Mouse (Mus musculus) monocyte, adult 5-6 weeks (primary cell): ENCODE measurements at regions not wholly inside any gene's neighbourhood (a gene's known extent, or its start where the extent isn't known, plus 50 kb on each side); places are given as distances from the start of the nearest gene placed in this dataset.

Experiments used
- ATAC-seq: fragments of 153-309, 156-312 bp; replicated peaks from 2 replicates; pipeline ENCODE4 v1.8.0; 2017; ENCODE audit warnings: mild to moderate bottlenecking; ENCODE audit not compliant: low TSS enrichment, insufficient number of reproducible peaks, severe bottlenecking, poor library complexity, low FRiP score

GRCm38 (mm10) chr14:48853479-48854187 is 180.0 kb upstream of the Otx2 start:
- ATAC-seq, result no peak

- no peak for ATAC-seq
Measured at GRCm38 (mm10) chr14:48852787-48853186, 179.2 kb upstream of the Otx2 start.

GRCm38 (mm10) chr14:48852061-48852460 is 178.4 kb upstream of the Otx2 start:
- no peak for ATAC-seq

- ATAC-seq, result no peak
Measured at GRCm38 (mm10) chr14:48842861-48843260, 169.2 kb upstream of the Otx2 start.

- no peak for ATAC-seq
Measured at GRCm38 (mm10) chr14:48841278-48841677, 167.7 kb upstream of the Otx2 start.

- no peak for ATAC-seq
Measured at GRCm38 (mm10) chr14:48837181-48837580, 163.6 kb upstream of the Otx2 start.

GRCm38 (mm10) chr14:48836071-48836470 is 162.5 kb upstream of the Otx2 start:
- ATAC-seq, result no peak

- ATAC-seq, result no peak
Measured at GRCm38 (mm10) chr14:48834416-48834815, 160.8 kb upstream of the Otx2 start.

GRCm38 (mm10) chr14:48826421-48826820 is 152.8 kb upstream of the Otx2 start:
- ATAC-seq, result no peak

- no peak for ATAC-seq
Measured at GRCm38 (mm10) chr14:48824375-48824774, 150.8 kb upstream of the Otx2 start.

- no peak for ATAC-seq
Measured at GRCm38 (mm10) chr14:48815941-48816340, 142.3 kb upstream of the Otx2 start.

- ATAC-seq, result no peak
Measured at GRCm38 (mm10) chr14:48815231-48815728, 141.7 kb upstream of the Otx2 start.

GRCm38 (mm10) chr14:48812741-48813495 is 139.3 kb upstream of the Otx2 start:
- no peak for ATAC-seq

GRCm38 (mm10) chr14:48804098-48804497 is 130.5 kb upstream of the Otx2 start:
- no peak for ATAC-seq

- no peak for ATAC-seq
Measured at GRCm38 (mm10) chr14:48801283-48801682, 127.7 kb upstream of the Otx2 start.

GRCm38 (mm10) chr14:48800857-48801256 is 127.2 kb upstream of the Otx2 start:
- no peak for ATAC-seq

- ATAC-seq, result no peak
Measured at GRCm38 (mm10) chr14:48800100-48800449, 126.5 kb upstream of the Otx2 start.

GRCm38 (mm10) chr14:48799442-48800099 is 126.0 kb upstream of the Otx2 start:
- no peak for ATAC-seq

- ATAC-seq, result no peak
Measured at GRCm38 (mm10) chr14:48791507-48791906, 117.9 kb upstream of the Otx2 start.

GRCm38 (mm10) chr14:48779327-48779726 is 105.7 kb upstream of the Otx2 start:
- ATAC-seq, result no peak
